Mouse (Mus musculus) heart, embryonic 10.5 days (tissue): Measurements from ENCODE around the gene Atf7. TPM values are rescaled to one million over a fixed set of nuclear protein-coding genes. Genes with fewer than 3 reads are reported as not detected.

Source experiments
- DNase-seq: peaks from one replicate; pipeline ENCODE4 v3.0.0-alpha.2; 2017; ENCODE audit warnings: low spot score
- H3K27ac ChIP-seq: fragments of 300-500 bp; sonication (generic); 2 replicates; pipeline ENCODE4 v1.5.1; 2016; ENCODE audit warnings: mild to moderate bottlenecking
- H3K27me3 ChIP-seq: fragments of 300-500 bp; sonication (generic); 2 replicates; pipeline ENCODE4 v1.6.1; 2016; ENCODE audit warnings: mild to moderate bottlenecking; ENCODE audit not compliant: poor library complexity, insufficient read depth, severe bottlenecking
- H3K36me3 ChIP-seq: fragments of 300-500 bp; sonication (generic); 2 replicates; pipeline ENCODE4 v1.6.1; 2016; ENCODE audit warnings: mild to moderate bottlenecking, moderate library complexity
- H3K4me1 ChIP-seq: fragments of 300-500 bp; sonication (generic); 2 replicates; pipeline ENCODE4 v1.6.1; 2016; ENCODE audit warnings: mild to moderate bottlenecking
- H3K4me3 ChIP-seq: fragments of 300-500 bp; sonication (generic); 2 replicates; pipeline ENCODE4 v1.5.1; 2016; ENCODE audit warnings: mild to moderate bottlenecking, moderate library complexity
- H3K9me3 ChIP-seq: fragments of 300-500 bp; sonication (generic); 2 replicates; pipeline ENCODE4 v1.6.1; 2016; ENCODE audit warnings: mild to moderate bottlenecking, moderate library complexity
- WGBS: fragments of 180-500 bp; shearing (Covaris S2); methylation state at CpG from one replicate; pipeline ENCODE4 v1.1.7; 2016; 5-methylcytosine and 5-hydroxymethylcytosine counted together
- microRNA counts: library from miRNA; unstranded; fragments of <30 nt; microRNA quantifications from one replicate; lab custom pipeline; 2017
- microRNA-seq: library from miRNA; unstranded; fragments of <30 nt; microRNA quantifications from one replicate; pipeline ENCODE4, GENCODE M21; 2017
- polyA plus RNA-seq: library from polyadenylated mRNA; unstranded; fragments of >200 nt; fragmentation: Nextera tagmentation; extraction: Ambion mirVana; gene quantifications from 2 replicates; pipeline ENCODE4 v1.2.1, GENCODE M21; 2016

Atf7 gene
- polyA plus RNA-seq, 1 experiment from 2014 or later: 24.3 TPM

DNA sequence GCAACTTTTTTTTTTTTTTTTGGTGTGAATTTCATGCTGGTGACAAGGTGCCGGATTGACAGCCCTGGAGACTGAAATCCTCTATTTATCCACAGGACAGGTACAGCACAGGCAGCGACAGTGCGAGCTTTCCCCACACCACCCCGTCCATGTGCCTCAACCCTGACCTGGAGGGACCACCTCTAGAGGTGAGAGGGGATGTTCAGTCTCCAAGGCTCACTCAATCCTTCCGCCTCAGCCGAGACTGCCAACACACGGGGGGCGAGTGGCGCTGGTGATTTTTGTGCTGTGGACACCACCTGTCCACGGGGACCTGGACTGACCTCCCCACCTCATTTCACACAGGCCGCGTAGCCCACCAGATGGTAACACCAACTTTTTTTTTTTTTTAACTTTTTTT, 139.4 kb downstream of the Atf7 start:
- Histone ChIP-seq H3K9me3 (no peaks in the 10 kb centered on the region), H3K4me1 (peaks cover 14% of the 10 kb centered on the region; the same call in 1 of the 2 replicates), H3K4me3 (no peak overlapping the region), H3K27ac (no peak overlapping the region), H3K36me3 (peaks cover 99% of the 10 kb centered on the region), H3K27me3 (no peaks in the 10 kb centered on the region)
- WGBS: 88% methylated on average over 12 of the region's 12 CpGs
- DNase-seq: no peak

DNA sequence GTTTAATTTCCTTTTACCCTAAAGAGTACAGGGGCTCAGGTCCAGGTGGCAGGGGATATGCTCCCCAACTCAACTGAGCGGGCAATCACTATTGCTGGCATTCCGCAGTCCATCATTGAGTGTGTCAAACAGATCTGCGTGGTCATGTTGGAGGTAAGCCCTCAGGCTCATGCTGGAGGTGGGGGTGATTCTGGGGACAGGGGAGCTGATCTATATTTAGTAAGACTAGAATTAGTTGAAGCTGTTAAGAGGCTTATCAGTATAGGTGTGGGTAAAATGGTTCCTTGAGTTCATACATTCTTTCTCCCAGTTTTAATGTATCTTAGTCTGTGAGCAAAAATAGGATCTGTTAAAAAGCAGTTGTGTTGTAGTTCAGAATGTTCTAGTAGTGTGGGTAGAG, 142.1 kb downstream of the Atf7 start:
- H3K27me3 ChIP-seq: no peaks in the 10 kb centered on the region
- H3K9me3 ChIP-seq: no peaks in the 10 kb centered on the region
- WGBS: 58% methylated on average over 3 of the region's 3 CpGs
- H3K4me1 ChIP-seq: peaks cover 14% of the 10 kb centered on the region; the same call in 1 of the 2 replicates
- H3K4me3 ChIP-seq: no peak overlapping the region
- H3K36me3 ChIP-seq: peaks cover 96% of the 10 kb centered on the region
- no peak overlapping the region for H3K27ac ChIP-seq
- DNase-seq: no peak

MicroRNAs encoded within 50 kb of the gene (microRNA counts, 519-probe panel; counts per million panel counts)
- microRNA mmu-miR-688 (lab: Ali Mortazavi, UCI): not detected

Small RNAs within 50 kb of the gene (microRNA-seq; reads per million reads assigned to microRNA genes)
- not detected for gene Mir688

Other genes with a start within 250 kb of the Atf7 start
- gene Sp1, start 219.3 kb downstream of the Atf7 start, polyA plus RNA-seq: 5.7 and 7.6 TPM in 2 replicates
- 1.6 and 2.4 TPM in 2 replicates for gene Amhr2, start 180.1 kb downstream of the Atf7 start, polyA plus RNA-seq
- 82.8 and 101 TPM in 2 replicates for gene Prr13, start 166.4 kb downstream of the Atf7 start, polyA plus RNA-seq
- gene Pcbp2, start 154.9 kb downstream of the Atf7 start, polyA plus RNA-seq: 143 and 183 TPM in 2 replicates
- gene Gm10337, start 121.7 kb downstream of the Atf7 start, polyA plus RNA-seq: not detected in 2 replicates
- 17.9 and 19.7 TPM in 2 replicates for gene Map3k12, start 108.4 kb downstream of the Atf7 start, polyA plus RNA-seq
- gene Tarbp2, start 107.3 kb downstream of the Atf7 start, polyA plus RNA-seq: 127 and 140 TPM in 2 replicates
- 0.88 and 0.99 TPM in 2 replicates for gene Npff, start 100.5 kb downstream of the Atf7 start, polyA plus RNA-seq
- 0.42 TPM in 1 of 2 replicates, not detected in the other for gene Gm28047, start 397 bp downstream of the Atf7 start, polyA plus RNA-seq
- gene Atp5g2, start 46.9 kb upstream of the Atf7 start, polyA plus RNA-seq: 64.8 and 67.3 TPM in 2 replicates
- 34.2 and 39.2 TPM in 2 replicates for gene Calcoco1, start 96.7 kb upstream of the Atf7 start, polyA plus RNA-seq